In the genomic region with DNA sequence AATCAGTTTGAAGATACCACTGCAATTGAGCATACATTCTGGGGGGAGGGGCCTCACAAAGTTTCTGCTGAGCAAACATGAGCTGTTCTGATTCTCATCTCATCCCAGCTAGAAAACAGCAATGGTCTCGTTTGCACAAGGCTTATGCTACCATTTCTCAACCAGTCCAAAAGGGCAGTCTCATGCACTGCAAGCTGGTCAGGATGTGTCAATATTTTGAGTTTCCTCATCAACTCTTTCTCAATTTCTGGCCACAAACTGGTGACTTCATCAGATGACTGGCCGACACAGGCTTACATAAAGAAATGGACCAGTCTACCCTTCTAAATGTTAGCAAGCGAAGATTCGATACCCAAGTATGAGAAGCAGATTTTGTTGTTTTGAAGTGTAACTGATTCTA, we compare ENCODE assay signal across 12 mouse cellular contexts. TPM values are rescaled to one million over a fixed set of nuclear protein-coding genes. Genes with fewer than 3 reads are reported as not detected.
DNase-seq lines count a peak whose midpoint lies in the region; ATAC-seq and TF ChIP-seq lines count a peak whose summit lies in the region.
"Had no signal": no experiment of that assay in that cellular context is flagged by ENCODE, and none has a peak within 500 bp of the region (broad histone marks: within the 10 kb centered on the region; RNA-seq: fewer than 3 reads in every experiment).

No protein-coding gene starts in this region.

- peak overlapping the region; percentile 30; the same call in 1 of the 2 replicates for H3K4me2 ChIP-seq in liver, embryonic 11.5 days
- H3K4me2 ChIP-seq in midbrain, embryonic 15.5 days: no peak overlapping the region
- no peak overlapping the region for H3K4me2 ChIP-seq in forebrain, embryonic 14.5 days (ENCODE audit: low read length)
- H3K4me2 ChIP-seq: limb, embryonic 12.5 days had no signal

- peaks cover 100% of the 10 kb centered on the region for H3K79me2 ChIP-seq in C2C12 (ENCODE audit: control insufficient read depth, insufficient read depth)

- no peak overlapping the region for H3K4me3 ChIP-seq in C2C12 (ENCODE audit: insufficient read depth, poor library complexity, severe bottlenecking)
- H3K4me3 ChIP-seq in liver, embryonic 11.5 days (ENCODE audit: low read depth, low read length): no peak overlapping the region
- H3K4me3 ChIP-seq in midbrain, embryonic 15.5 days: no peak overlapping the region
- no peak overlapping the region for H3K4me3 ChIP-seq in kidney, adult 2 months (ENCODE audit: insufficient read depth, low read depth, low read length)
- H3K4me3 ChIP-seq in forebrain, embryonic 14.5 days (ENCODE audit: low read depth, low read length): no peak overlapping the region
- H3K4me3 ChIP-seq: limb, embryonic 12.5 days had no signal

- H3ac ChIP-seq in C2C12 (ENCODE audit: control insufficient read depth, insufficient read length, low read depth): no peak overlapping the region

- peak; percentile 42 for DNase-seq in adrenal gland, postnatal 10 days
- no peak for DNase-seq in liver, embryonic 11.5 days (ENCODE audit: low spot score)
- DNase-seq in kidney, adult 2 months: no peak
- no peak for DNase-seq in forebrain, embryonic 14.5 days (ENCODE audit: low spot score)
- DNase-seq: embryo, embryonic 11 days; kidney, postnatal 10 days; right cerebral cortex, postnatal 4 days; thymus, postnatal 14 days had no signal

- H3K9ac ChIP-seq in liver, embryonic 11.5 days (ENCODE audit: low read depth, low read length): no peak overlapping the region
- no peak overlapping the region for H3K9ac ChIP-seq in midbrain, embryonic 15.5 days
- no peak overlapping the region for H3K9ac ChIP-seq in forebrain, embryonic 14.5 days (ENCODE audit: low read length)
- H3K9ac ChIP-seq: limb, embryonic 12.5 days had no signal

- peaks cover 37% of the 10 kb centered on the region for H3K4me1 ChIP-seq in liver, embryonic 11.5 days (replicated peaks; ENCODE audit: control insufficient read depth, insufficient read depth, low read length)
- H3K4me1 ChIP-seq in midbrain, embryonic 15.5 days: peaks cover 17% of the 10 kb centered on the region
- H3K4me1 ChIP-seq in kidney, adult 2 months (ENCODE audit: control insufficient read depth, insufficient read depth, low read length): peaks cover 13% of the 10 kb centered on the region; the same call in 1 of the 2 replicates
- H3K4me1 ChIP-seq in forebrain, embryonic 14.5 days (ENCODE audit: control insufficient read depth, insufficient read depth, low read length): no peaks in the 10 kb centered on the region

- peaks cover 6% of the 10 kb centered on the region for H3K36me3 ChIP-seq in C2C12 (ENCODE audit: control insufficient read depth, insufficient read depth)
- H3K36me3 ChIP-seq in liver, embryonic 11.5 days (ENCODE audit: control insufficient read depth, insufficient read depth, low read length): no peaks in the 10 kb centered on the region
- H3K36me3 ChIP-seq in midbrain, embryonic 15.5 days (replicated peaks): no peaks in the 10 kb centered on the region
- H3K36me3 ChIP-seq in kidney, adult 2 months (ENCODE audit: control insufficient read depth, insufficient read depth, low read length): no peaks in the 10 kb centered on the region
- H3K36me3 ChIP-seq in forebrain, embryonic 14.5 days (ENCODE audit: control insufficient read depth, insufficient read depth, low read length): peaks cover 3% of the 10 kb centered on the region; the same call in 1 of the 2 replicates

- peaks cover 93% of the 10 kb centered on the region for H3K79me3 ChIP-seq in C2C12 (ENCODE audit: low read depth)

- peak overlapping the region; percentile 40; the same call in 1 of the 2 replicates for H3K27ac ChIP-seq in liver, embryonic 11.5 days (ENCODE audit: low read depth, low read length)
- no peak overlapping the region for H3K27ac ChIP-seq in midbrain, embryonic 15.5 days
- no peak overlapping the region for H3K27ac ChIP-seq in kidney, adult 2 months (ENCODE audit: insufficient read depth, low read depth, low read length)
- no peak overlapping the region for H3K27ac ChIP-seq in forebrain, embryonic 14.5 days (ENCODE audit: low read depth, low read length)
- H3K27ac ChIP-seq: limb, embryonic 12.5 days had no signal

- TF ChIP-seq CTCF in C2C12 (IDR thresholded peaks at IDR 0.05; ENCODE audit: control insufficient read depth, insufficient read depth, insufficient read length): no peak
- TF ChIP-seq CTCF in kidney, adult 2 months (conservative IDR thresholded peaks at IDR 0.05; ENCODE audit: insufficient read depth, insufficient read length, low read depth, low read length): no peak

- no peaks in the 10 kb centered on the region for H3K27me3 ChIP-seq in C2C12 (ENCODE audit: control insufficient read depth, insufficient read depth, insufficient read length)
- no peaks in the 10 kb centered on the region for H3K27me3 ChIP-seq in liver, embryonic 11.5 days (replicated peaks; ENCODE audit: control insufficient read depth, insufficient read depth, low read length)
- no peaks in the 10 kb centered on the region for H3K27me3 ChIP-seq in midbrain, embryonic 15.5 days (replicated peaks)
- no peaks in the 10 kb centered on the region for H3K27me3 ChIP-seq in kidney, adult 2 months (replicated peaks; ENCODE audit: control insufficient read depth, insufficient read depth, low read length)
- H3K27me3 ChIP-seq in forebrain, embryonic 14.5 days (replicated peaks; ENCODE audit: control insufficient read depth, insufficient read depth, low read length): no peaks in the 10 kb centered on the region
- H3K27me3 ChIP-seq: limb, embryonic 12.5 days had no signal

- WGBS in liver, embryonic 11.5 days: 56% methylated on average over 4 of the region's 4 CpGs
- WGBS in midbrain, embryonic 15.5 days: 89% methylated on average over 4 of the region's 4 CpGs
- WGBS in kidney, adult 2 months: 64% methylated on average over 4 of the region's 4 CpGs
- 88% methylated on average over 4 of the region's 4 CpGs for WGBS in forebrain, embryonic 14.5 days

- ATAC-seq in liver, embryonic 11.5 days (replicated peaks; ENCODE audit: low FRiP score): peak; percentile 69
- ATAC-seq in megakaryocyte progenitor cell, adult 5-6 weeks (replicated peaks; ENCODE audit: poor library complexity): peak; percentile 84
- no peak for ATAC-seq in midbrain, embryonic 15.5 days (replicated peaks)
- ATAC-seq in forebrain, embryonic 14.5 days: no peak

- TF ChIP-seq POLR2A in kidney, adult 2 months (IDR thresholded peaks at IDR 0.05; ENCODE audit: low read depth, low read length): no peak

- no peaks in the 10 kb centered on the region for H3K9me3 ChIP-seq in liver, embryonic 11.5 days (ENCODE audit: control insufficient read depth, low read length)
- no peaks in the 10 kb centered on the region for H3K9me3 ChIP-seq in midbrain, embryonic 15.5 days
- no peaks in the 10 kb centered on the region for H3K9me3 ChIP-seq in forebrain, embryonic 14.5 days (replicated peaks; ENCODE audit: control insufficient read depth, low read length)
- H3K9me3 ChIP-seq: limb, embryonic 12.5 days had no signal

TF ChIP-seq in C2C12, 6 proteins besides CTCF, POLR2A, EP300 and RAD21:
- no peak for TF ChIP-seq MAX (IDR thresholded peaks at IDR 0.05)
- no peak for TF ChIP-seq MYOG (IDR thresholded peaks at IDR 0.05; ENCODE audit: control insufficient read depth, extremely low read depth, insufficient read length)
- TF ChIP-seq CEBPB (IDR thresholded peaks at IDR 0.05; ENCODE audit: low read depth): peak; percentile 20
- TF ChIP-seq USF1 (IDR thresholded peaks at IDR 0.05; ENCODE audit: low read depth): no peak
- no peak for TF ChIP-seq MYOD1 (IDR thresholded peaks at IDR 0.05; ENCODE audit: control insufficient read depth, insufficient read length, low read depth)

RNA-seq across cellular contexts. Expression of gene Raf1, which starts 9.8 kb away (rescaled TPM):
- 61.8 TPM for polyA plus RNA-seq in C2C12 (2012; fragmentation: generic; extraction: Trizol)
- 100 to 1,000 TPM in 1 of 2 experiments, 10 to 100 TPM in 1; 95.1 to 114 TPM for total RNA-seq in adrenal gland, postnatal 10 days (2021)
- polyA plus RNA-seq in liver, embryonic 11.5 days (2014; fragmentation: Nextera tagmentation; extraction: Ambion mirVana): 70.1 and 70.7 TPM in 2 replicates
- 95.4 and 118 TPM in 2 replicates for total RNA-seq in megakaryocyte progenitor cell, adult 5-6 weeks (2015)
- 66.7 and 79.8 TPM in 2 replicates for total RNA-seq in megakaryocyte progenitor cell, adult 5-6 weeks (2017)
- polyA plus RNA-seq in midbrain, embryonic 15.5 days (2015; fragmentation: Nextera tagmentation; extraction: Ambion mirVana): 142 and 146 TPM in 2 replicates
- 103 and 106 TPM in 2 replicates for polyA plus RNA-seq in kidney, adult 2 months (2012; rRNA removed)
- 150 and 158 TPM in 2 replicates for polyA plus RNA-seq in forebrain, embryonic 14.5 days (2014; fragmentation: Nextera tagmentation; extraction: Ambion mirVana)

Comparison
In these comparisons a context has a peak if more than half of its experiments do, and no peak if none do; other contexts are left out.
1. ATAC-seq: peak in liver, embryonic 11.5 days (single experiment) and megakaryocyte progenitor cell, adult 5-6 weeks (single experiment); none in midbrain, embryonic 15.5 days (single experiment) and forebrain, embryonic 14.5 days (single experiment).